Mouse (Mus musculus) brown adipose tissue, adult 24 weeks (tissue): Measurements from ENCODE around the gene Fbxo42. TPM values are rescaled to one million over a fixed set of nuclear protein-coding genes. Genes with fewer than 3 reads are reported as not detected.

Experiments used
- H3K27ac ChIP-seq: fragments of 200-500 bp; replicated peaks from 2 replicates; pipeline ENCODE4 v1.5.1; 2012; ENCODE audit warnings: low read depth, mild to moderate bottlenecking, low read length
- H3K4me1 ChIP-seq: fragments of 200-500 bp; 2 replicates; pipeline ENCODE4 v1.6.1; 2012; ENCODE audit warnings: low read length, mixed read lengths; ENCODE audit not compliant: control insufficient read depth, insufficient read depth, insufficient read length
- H3K4me3 ChIP-seq: fragments of 200-500 bp; 2 replicates; pipeline ENCODE4 v1.5.1; 2012; ENCODE audit warnings: low read depth, mild to moderate bottlenecking, low read length, moderate library complexity; ENCODE audit not compliant: insufficient read depth
- polyA plus RNA-seq: library from polyadenylated mRNA; stranded (reverse); fragments of >200 nt; gene quantifications from 2 replicates; pipeline ENCODE4 v1.2.4, GENCODE M21; 2012; ENCODE audit not compliant: missing spikeins, insufficient read depth, insufficient read length

Fbxo42 gene
- 4.4 and 5.3 TPM in 2 replicates for polyA plus RNA-seq

- H3K4me1 ChIP-seq: peaks cover 3% of the 10 kb centered on the region; the same call in 1 of the 2 replicates
- peak within 1 kb of the TSS; percentile 99 for H3K27ac ChIP-seq
- peak within 1 kb of the TSS; percentile 91 for H3K4me3 ChIP-seq
These were observed at the start of gene Fbxo42 for GRCm38 (mm10) chr4:141147112-141148008. Gene Fbxo42 (plus strand): TSS chr4:141147913.

GRCm38 (mm10) chr4:141098935-141099334 lies 48.8 kb upstream of the Fbxo42 start:
- Histone ChIP-seq H3K27ac (no peak overlapping the region), H3K4me3 (no peak overlapping the region), H3K4me1 (no peaks in the 10 kb centered on the region)

- no peak overlapping the region for H3K27ac ChIP-seq
- no peak overlapping the region for H3K4me3 ChIP-seq
- no peaks in the 10 kb centered on the region for H3K4me1 ChIP-seq
These were observed 47.8 kb upstream of the Fbxo42 start for GRCm38 (mm10) chr4:141099956-141100355.

- Histone ChIP-seq H3K4me1 (no peaks in the 10 kb centered on the region), H3K27ac (no peak overlapping the region), H3K4me3 (no peak overlapping the region)
These were observed 46.4 kb upstream of the Fbxo42 start for GRCm38 (mm10) chr4:141101291-141101690.

GRCm38 (mm10) chr4:141101855-141102254 lies 45.9 kb upstream of the Fbxo42 start:
- H3K4me3 ChIP-seq: no peak overlapping the region

GRCm38 (mm10) chr4:141106526-141107183 lies 41.1 kb upstream of the Fbxo42 start:
- Histone ChIP-seq H3K27ac (no peak overlapping the region), H3K4me3 (no peak overlapping the region), H3K4me1 (no peaks in the 10 kb centered on the region)

More at GRCm38 (mm10) chr4:141101855-141102254, 45.9 kb upstream of the Fbxo42 start:
- Histone ChIP-seq H3K27ac (no peak overlapping the region), H3K4me1 (no peaks in the 10 kb centered on the region)

GRCm38 (mm10) chr4:141108196-141108732 lies 39.4 kb upstream of the Fbxo42 start:
- H3K4me3 ChIP-seq: no peak overlapping the region
- no peak overlapping the region for H3K27ac ChIP-seq
- no peaks in the 10 kb centered on the region for H3K4me1 ChIP-seq

- Histone ChIP-seq H3K27ac (no peak overlapping the region), H3K4me3 (no peak overlapping the region), H3K4me1 (peaks cover 5% of the 10 kb centered on the region)
These were observed 33.9 kb upstream of the Fbxo42 start for GRCm38 (mm10) chr4:141113831-141114230.

GRCm38 (mm10) chr4:141114521-141114981 lies 33.2 kb upstream of the Fbxo42 start:
- peaks cover 12% of the 10 kb centered on the region for H3K4me1 ChIP-seq
- no peak overlapping the region for H3K4me3 ChIP-seq
- H3K27ac ChIP-seq: no peak overlapping the region

GRCm38 (mm10) chr4:141115398-141115797 lies 32.3 kb upstream of the Fbxo42 start:
- Histone ChIP-seq H3K4me3 (no peak overlapping the region), H3K27ac (no peak overlapping the region), H3K4me1 (peaks cover 16% of the 10 kb centered on the region)

GRCm38 (mm10) chr4:141118691-141119090 lies 29.0 kb upstream of the Fbxo42 start:
- H3K4me3 ChIP-seq: no peak overlapping the region
- H3K27ac ChIP-seq: no peak overlapping the region
- H3K4me1 ChIP-seq: peaks cover 19% of the 10 kb centered on the region

- Histone ChIP-seq H3K4me3 (no peak overlapping the region), H3K27ac (no peak overlapping the region), H3K4me1 (peaks cover 21% of the 10 kb centered on the region)
These were observed 27.0 kb upstream of the Fbxo42 start for GRCm38 (mm10) chr4:141120700-141121099.

- no peak overlapping the region for H3K27ac ChIP-seq
- H3K4me3 ChIP-seq: no peak overlapping the region
- H3K4me1 ChIP-seq: peaks cover 21% of the 10 kb centered on the region
These were observed 25.1 kb upstream of the Fbxo42 start for GRCm38 (mm10) chr4:141122663-141123062.

GRCm38 (mm10) chr4:141123065-141123464 lies 24.6 kb upstream of the Fbxo42 start:
- H3K27ac ChIP-seq: no peak overlapping the region
- peaks cover 21% of the 10 kb centered on the region for H3K4me1 ChIP-seq
- no peak overlapping the region for H3K4me3 ChIP-seq

GRCm38 (mm10) chr4:141129190-141129710 lies 18.5 kb upstream of the Fbxo42 start:
- Histone ChIP-seq H3K27ac (no peak overlapping the region), H3K4me3 (no peak overlapping the region), H3K4me1 (peaks cover 39% of the 10 kb centered on the region)
